Mouse (Mus musculus) embryo, embryonic 11.5 days (tissue): ENCODE results near the gene Cap1.
A peak's percentile ranks its signal among the peaks of the same experiment; 100 is the strongest.
"Not testable (repeated sequence)": the region's sequence is repeated elsewhere in the genome, so short reads cannot be mapped to it uniquely, and the experiment has no call there.

Source experiments
- DNase-seq: peaks from one replicate; pipeline ENCODE4 v3.0.0-alpha.2; 2012; ENCODE audit warnings: low read depth, low spot score

Cap1 gene

DNA sequence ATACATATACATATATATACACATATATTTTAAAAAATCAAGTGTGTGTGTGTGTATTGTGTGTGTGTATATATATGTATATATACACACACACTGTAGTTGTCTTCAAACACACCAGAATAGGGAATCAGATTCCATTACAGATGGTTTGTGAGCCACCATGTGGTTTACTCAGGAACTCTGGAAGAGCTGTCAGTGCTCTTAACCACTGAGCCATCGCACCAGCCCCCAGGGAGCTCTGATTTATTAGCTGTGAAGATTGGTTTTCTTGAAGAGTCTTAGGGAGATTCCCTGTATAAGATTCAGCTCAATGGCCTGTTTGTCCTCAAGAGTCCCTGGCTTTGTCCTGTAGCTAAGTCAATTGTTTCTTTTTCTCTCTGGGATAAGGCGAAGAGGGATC is 47.9 kb downstream of the Cap1 start:
- peak; percentile 11 for DNase-seq

DNA sequence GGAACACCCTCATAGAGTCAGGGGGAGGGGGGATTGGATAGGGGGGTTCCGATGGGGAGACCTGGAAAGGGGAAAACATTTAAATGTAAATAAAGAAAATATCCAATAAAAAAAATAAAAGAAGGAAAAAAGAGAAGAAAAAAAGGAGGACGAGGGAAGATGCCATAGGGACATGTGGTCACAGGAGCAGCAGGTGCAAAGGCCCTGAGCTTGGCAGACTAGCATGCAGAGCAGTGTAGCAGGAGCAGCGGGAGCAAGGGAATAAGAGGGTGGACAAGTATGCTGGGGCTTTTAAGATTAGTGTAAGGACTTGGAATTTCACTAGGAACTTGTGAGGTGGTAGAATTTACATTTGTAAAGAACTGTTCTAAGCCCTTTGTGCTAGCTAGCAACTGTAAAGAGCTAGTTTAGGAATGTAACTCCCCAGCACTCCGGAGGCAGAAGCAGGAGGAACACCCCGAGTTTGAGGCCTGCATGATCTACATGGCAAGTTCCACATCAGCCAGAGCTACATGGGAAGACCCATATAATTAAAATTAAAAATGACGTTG is 48.6 kb downstream of the Cap1 start:
- no peak for DNase-seq

DNA sequence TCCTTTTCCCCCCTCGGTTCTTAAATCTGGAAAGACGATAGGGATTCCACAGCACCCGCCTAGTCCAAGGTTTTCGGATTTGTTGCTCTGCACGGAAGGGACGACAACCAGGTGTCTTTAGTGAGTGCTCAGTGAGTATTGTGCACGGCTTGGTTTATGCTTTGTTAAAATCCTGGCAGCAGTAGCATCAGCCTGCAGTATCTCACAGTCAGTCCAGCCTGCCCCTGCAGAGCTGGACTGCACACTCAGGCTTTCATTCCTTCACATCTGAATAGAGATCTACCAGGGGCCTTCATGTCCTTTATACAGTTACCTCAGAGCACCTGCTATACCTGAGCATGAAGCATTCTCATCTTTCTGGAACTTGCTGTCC is 49.5 kb downstream of the Cap1 start:
- DNase-seq, result no peak

DNA sequence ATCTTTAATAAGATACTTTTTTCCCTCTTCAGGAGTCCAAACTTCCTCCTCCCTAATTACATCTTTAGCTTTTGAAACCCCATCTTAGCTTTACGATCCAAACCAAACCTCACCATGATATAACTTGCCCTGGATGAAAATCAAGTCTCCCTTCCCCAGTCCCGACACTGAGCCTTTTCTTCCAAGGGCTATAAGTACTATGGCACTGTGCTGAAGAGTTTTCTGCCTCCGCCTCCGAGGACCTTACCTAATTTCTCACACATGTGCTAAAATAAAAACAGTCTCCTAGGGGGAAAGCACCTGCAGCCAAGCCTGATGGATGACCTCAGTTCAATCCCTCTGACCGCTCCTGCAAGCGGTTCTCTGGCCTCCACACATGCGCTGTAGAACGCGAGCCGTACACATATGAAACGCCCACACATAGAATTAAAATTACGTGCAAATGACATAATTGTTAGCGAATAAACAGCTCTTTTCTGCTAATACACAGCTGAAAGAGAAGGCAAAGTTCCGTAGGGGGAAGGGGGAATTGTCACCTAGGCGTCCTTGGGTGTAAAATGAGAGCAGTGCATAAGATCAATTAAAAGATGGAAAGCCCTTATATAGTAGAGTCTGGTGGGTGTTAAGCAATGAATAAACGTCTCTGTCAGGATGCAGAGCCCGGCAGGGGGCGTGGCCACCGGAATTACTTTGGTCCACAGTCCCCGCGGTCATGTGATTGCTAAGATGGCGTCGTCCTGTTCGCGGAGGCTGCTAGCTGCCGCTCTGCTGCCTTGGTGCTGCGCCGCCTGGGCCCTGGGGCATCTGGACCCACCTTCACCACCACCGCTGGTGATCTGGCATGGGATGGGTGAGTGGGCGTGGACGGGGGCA is 50.1 kb downstream of the Cap1 start, which contains the start of gene Ppt1:
TSS of gene Ppt1 (plus strand) at position 713 of the 873 bp plus-strand sequence.
- peak; percentile 76 for DNase-seq

DNA sequence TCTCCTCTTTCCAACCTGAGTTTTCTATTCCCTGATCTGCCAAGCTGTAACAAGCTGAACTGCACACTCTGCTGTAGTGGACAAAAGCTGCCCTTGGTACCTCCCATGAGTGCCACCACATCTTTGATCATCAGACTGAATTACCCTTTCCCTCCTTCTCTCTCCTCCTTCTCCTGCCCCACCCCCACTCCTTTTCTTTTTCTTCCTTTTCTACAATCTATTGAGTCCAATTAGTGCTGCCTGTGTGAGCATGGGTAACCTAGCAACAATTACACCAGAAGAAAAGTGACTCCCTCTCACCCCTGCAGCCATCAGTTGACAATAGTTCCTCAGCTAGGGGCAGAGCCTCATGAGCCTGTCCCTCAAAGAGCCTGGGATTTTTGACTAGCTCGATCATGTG is 54.0 kb downstream of the Cap1 start:
- DNase-seq, result peak; percentile 14

DNA sequence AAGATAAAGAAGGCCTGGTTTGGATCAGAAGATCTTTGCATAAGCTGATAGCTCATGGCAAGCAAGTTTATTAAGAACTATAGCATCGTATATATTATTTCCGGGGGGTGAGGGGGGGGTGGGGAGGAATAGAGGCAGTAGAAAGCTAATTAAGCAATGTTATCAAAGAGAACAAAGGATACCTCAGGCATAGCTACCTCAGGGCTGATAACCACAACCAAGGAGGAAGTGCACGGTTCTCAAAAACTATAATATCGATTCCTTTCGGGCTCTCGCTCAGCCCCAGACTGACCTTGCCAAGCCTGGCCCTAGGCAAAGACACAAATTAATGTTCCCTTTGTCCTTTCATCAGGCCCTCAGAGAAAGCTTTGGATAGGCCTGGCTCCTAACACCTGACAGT is 56.5 kb downstream of the Cap1 start:
- DNase-seq, result no peak

DNA sequence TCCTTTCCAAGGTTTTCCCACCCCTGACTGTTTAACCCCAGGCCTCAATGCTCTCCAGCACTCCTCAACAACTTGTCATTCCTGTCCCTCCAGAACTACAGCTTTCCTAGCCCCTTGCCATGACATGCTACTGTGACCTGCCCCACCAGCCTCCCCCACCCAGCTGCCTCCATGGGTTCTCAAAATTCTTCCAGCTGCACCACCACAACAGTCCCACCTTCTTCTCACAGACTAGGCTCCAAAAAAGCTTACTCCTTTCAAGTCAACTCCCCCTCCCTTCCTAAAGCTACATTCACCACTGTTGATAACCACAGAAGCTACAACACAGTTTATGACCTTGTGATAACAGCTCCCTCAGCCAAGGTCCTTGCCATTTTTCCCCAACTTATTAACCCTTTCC is 58.2 kb downstream of the Cap1 start:
- no peak for DNase-seq

DNA sequence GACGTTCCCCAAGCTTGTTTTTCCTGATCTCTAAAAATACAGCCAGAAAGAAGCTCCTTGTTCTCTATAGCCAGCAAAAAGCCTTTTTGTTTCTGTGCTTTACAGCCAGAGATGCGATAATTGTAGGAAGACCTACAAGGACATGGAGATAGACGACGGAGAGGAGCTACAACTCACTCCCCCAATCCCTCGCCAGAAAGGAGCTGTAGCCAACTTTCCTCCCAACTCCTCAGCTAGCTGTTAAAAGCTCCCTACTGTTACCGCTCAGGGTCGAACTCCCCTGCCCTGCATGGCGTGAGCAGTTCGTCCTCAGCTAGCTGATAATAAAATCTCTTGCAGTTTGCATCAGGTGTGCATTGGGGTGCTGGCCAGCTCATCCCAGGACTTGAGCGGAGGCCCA is 64.9 kb downstream of the Cap1 start:
- not testable (repeated sequence) for DNase-seq

DNA sequence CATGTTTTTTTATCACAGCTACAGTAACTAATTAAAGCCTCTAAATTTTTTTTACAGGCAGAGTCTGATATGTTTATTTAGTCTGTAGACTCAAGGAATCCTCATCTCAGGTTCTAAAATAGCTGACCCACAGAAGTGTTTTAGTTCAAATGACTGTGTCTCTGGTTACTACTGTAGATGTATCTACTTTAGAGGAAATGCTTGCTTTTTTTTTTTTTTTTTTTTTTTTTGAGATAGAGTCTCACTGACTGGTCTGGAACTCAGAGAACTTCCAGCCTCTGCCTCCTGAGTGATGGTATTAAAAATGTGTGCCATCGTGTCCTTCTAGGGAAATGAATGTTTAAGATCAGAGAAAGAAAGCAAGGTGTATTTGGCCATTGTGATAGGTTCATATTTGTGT is 69.7 kb downstream of the Cap1 start:
- no peak for DNase-seq

DNA sequence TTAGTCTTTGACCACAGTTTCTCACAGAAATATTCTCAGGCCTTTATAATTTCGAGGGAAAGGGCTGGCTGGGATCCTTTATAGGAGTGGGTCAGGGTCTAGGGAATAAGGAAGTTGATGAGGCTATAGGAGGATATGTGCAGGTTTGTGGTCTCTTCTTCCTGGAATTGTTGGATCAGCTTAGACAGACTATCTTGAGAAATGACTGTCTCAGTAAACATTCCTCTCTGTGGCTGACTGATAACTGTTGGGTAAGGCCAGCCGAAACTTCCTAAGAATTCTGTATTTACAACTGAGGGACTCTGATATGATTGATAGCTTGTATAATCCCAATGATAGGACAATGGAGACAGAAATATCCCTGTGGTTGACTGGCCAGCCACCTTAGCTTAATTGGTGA is 74.0 kb downstream of the Cap1 start:
- DNase-seq, result no peak

DNA sequence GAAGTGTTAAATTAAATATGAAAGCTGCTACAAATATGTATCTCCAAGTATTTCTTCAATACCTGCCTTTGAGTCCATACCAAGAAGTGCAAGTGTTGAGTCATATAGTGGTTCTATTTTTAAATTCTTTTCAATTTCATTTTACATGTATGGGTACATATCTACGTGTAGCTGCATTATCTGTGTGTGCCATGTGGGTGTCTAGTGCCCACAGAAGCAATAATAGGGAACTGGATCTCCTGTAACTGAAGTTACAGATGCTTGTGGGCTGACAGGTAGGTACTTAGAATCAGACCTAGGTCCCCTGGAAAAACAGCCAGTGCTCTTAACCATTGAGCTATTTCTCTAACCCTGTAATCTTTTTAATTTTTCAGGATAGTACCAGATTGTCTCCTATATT is 74.7 kb downstream of the Cap1 start:
- DNase-seq, result no peak
